In the genomic region with DNA sequence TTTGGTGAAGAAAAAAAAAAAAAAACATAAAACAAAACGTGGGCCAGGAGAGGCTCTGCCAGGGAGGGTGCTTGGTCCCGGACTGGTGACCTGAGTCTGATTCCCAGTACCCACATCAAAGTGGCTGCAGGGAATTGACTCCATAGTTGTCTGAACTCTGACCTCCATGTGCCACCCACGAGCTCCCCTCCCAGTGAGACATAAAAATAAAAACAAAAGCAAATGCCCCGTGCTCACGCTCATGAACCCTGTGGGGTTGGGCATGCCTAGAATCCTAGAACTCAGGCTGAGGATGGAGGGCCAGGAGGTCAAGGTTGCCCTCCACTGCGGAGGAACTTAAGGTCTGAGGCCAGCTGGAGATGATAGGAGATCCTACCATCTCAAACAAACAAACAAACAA, we compare ENCODE assay signal across 19 mouse cellular contexts. TPM values are rescaled to one million over a fixed set of nuclear protein-coding genes. Genes with fewer than 3 reads are reported as not detected.
DNase-seq lines count a peak whose midpoint lies in the region; ATAC-seq and TF ChIP-seq lines count a peak whose summit lies in the region.
"Had no signal": no experiment of that assay in that cellular context is flagged by ENCODE, and none has a peak within 500 bp of the region (broad histone marks: within the 10 kb centered on the region; RNA-seq: fewer than 3 reads in every experiment).

No protein-coding gene starts in this region.

- H3K4me2 ChIP-seq in liver, postnatal 0 days (ENCODE audit: low read depth, low read length): peak overlapping the region; percentile 76
- H3K4me2 ChIP-seq: embryonic facial prominence, embryonic 12.5 days; hindbrain, embryonic 13.5 days; midbrain, embryonic 15.5 days; neural tube, embryonic 13.5 days had no signal

- H3K36me3 ChIP-seq in liver, postnatal 0 days (replicated peaks; ENCODE audit: insufficient read depth, low read length): no peaks in the 10 kb centered on the region
- H3K36me3 ChIP-seq: embryonic facial prominence, embryonic 12.5 days; hindbrain, embryonic 13.5 days; midbrain, embryonic 15.5 days; neural tube, embryonic 13.5 days had no signal

- peak; percentile 47 for DNase-seq in adrenal gland, postnatal 10 days
- no peak for DNase-seq in adrenal gland, postnatal 36 days
- peak; percentile 49 to 59 for DNase-seq in kidney, adult 8-10 months
- no peak for DNase-seq in kidney, postnatal 4 days
- no peak for DNase-seq in liver, postnatal 0 days
- no peak for DNase-seq in cerebellum, adult 9-11 months
- DNase-seq: cerebellum, adult 18-20 months; cerebellum, postnatal 25 days; forebrain, postnatal 0 days; right cerebral cortex, postnatal 25 days; thymus, postnatal 25 days had no signal

- ATAC-seq in liver, postnatal 0 days: no peak
- ATAC-seq: forebrain, postnatal 0 days; midbrain, embryonic 15.5 days had no signal

- TF ChIP-seq EP300 in liver, postnatal 0 days (IDR thresholded peaks at IDR 0.05; ENCODE audit: low read depth): no peak

- peak overlapping the region; percentile 94 for H3K27ac ChIP-seq in brown adipose tissue, adult 24 weeks (replicated peaks; ENCODE audit: low read depth, low read length)
- peak overlapping the region; percentile 95 for H3K27ac ChIP-seq in liver, postnatal 0 days (ENCODE audit: low read depth)
- H3K27ac ChIP-seq: embryonic facial prominence, embryonic 12.5 days; hindbrain, embryonic 13.5 days; kidney, postnatal 0 days; macrophage; midbrain, embryonic 15.5 days; neural tube, embryonic 13.5 days had no signal

- peaks cover 28% of the 10 kb centered on the region for H3K27me3 ChIP-seq in liver, postnatal 0 days (ENCODE audit: insufficient read depth, low read length)

- no peak for TF ChIP-seq CTCF in liver, postnatal 0 days (IDR thresholded peaks at IDR 0.05; ENCODE audit: low read depth)

- peaks cover 9% of the 10 kb centered on the region for H3K4me1 ChIP-seq in brown adipose tissue, adult 24 weeks (ENCODE audit: control insufficient read depth, insufficient read depth, insufficient read length, low read length)
- peaks cover 11% of the 10 kb centered on the region for H3K4me1 ChIP-seq in liver, postnatal 0 days (ENCODE audit: insufficient read depth)

- H3K9ac ChIP-seq in liver, postnatal 0 days (replicated peaks): peak overlapping the region; percentile 44; the same call in 1 of the 2 replicates
- H3K9ac ChIP-seq: embryonic facial prominence, embryonic 12.5 days; forebrain, postnatal 0 days; hindbrain, embryonic 13.5 days; midbrain, embryonic 15.5 days; neural tube, embryonic 13.5 days had no signal

- H3K9me3 ChIP-seq in liver, postnatal 0 days (ENCODE audit: low read length): no peaks in the 10 kb centered on the region
- H3K9me3 ChIP-seq: embryonic facial prominence, embryonic 12.5 days; hindbrain, embryonic 13.5 days; midbrain, embryonic 15.5 days; neural tube, embryonic 13.5 days had no signal

- H3K4me3 ChIP-seq in brown adipose tissue, adult 24 weeks (ENCODE audit: insufficient read depth, low read depth, low read length): peak overlapping the region; percentile 53; the same call in 1 of the 2 replicates
- H3K4me3 ChIP-seq in liver, postnatal 0 days (ENCODE audit: low read depth, low read length): no peak overlapping the region
- H3K4me3 ChIP-seq: embryonic facial prominence, embryonic 12.5 days; hindbrain, embryonic 13.5 days; midbrain, embryonic 15.5 days; myocyte; neural tube, embryonic 13.5 days had no signal

- WGBS in liver, postnatal 0 days (ENCODE audit: insufficient replicate concordance): 39% methylated on average over 6 of the region's 6 CpGs

RNA-seq across cellular contexts. Expression of a gene that starts 19.3 kb away (rescaled TPM):
- 10 to 100 TPM; 59.1 to 71.7 TPM for total RNA-seq in adrenal gland, postnatal 10 days (2021)
- total RNA-seq in adrenal gland, postnatal 36 days (2021): 10 to 100 TPM; 47.4 to 73.6 TPM
- 174 and 262 TPM in 2 replicates for polyA plus RNA-seq in brown adipose tissue, adult 24 weeks (2012; ENCODE audit: insufficient read depth, insufficient read length, missing spikeins)
- polyA plus RNA-seq in liver, postnatal 0 days (2015; fragmentation: Nextera tagmentation; extraction: Ambion mirVana): 18.2 and 19.5 TPM in 2 replicates
- polyA plus RNA-seq: macrophage, myocyte had no signal

RNA-seq across cellular contexts. Expression of a gene that starts 31.0 kb away (rescaled TPM):
- 1 to 10 TPM; 3.8 to 4.5 TPM for total RNA-seq in adrenal gland, postnatal 10 days (2021)
- 1 to 10 TPM; 1.8 to 3.7 TPM for total RNA-seq in adrenal gland, postnatal 36 days (2021)
- 1.1 TPM in 1 of 2 replicates, not detected in the other for polyA plus RNA-seq in brown adipose tissue, adult 24 weeks (2012; ENCODE audit: insufficient read depth, insufficient read length, missing spikeins)
- polyA plus RNA-seq in liver, postnatal 0 days (2015; fragmentation: Nextera tagmentation; extraction: Ambion mirVana): 0.53 and 0.80 TPM in 2 replicates
- polyA plus RNA-seq: macrophage had no signal

RNA-seq across cellular contexts. Expression of a gene that starts 40.4 kb away (rescaled TPM):
- total RNA-seq in adrenal gland, postnatal 10 days (2021): 10 to 100 TPM; 23.2 to 23.5 TPM
- 10 to 100 TPM; 28.9 to 40.9 TPM for total RNA-seq in adrenal gland, postnatal 36 days (2021)
- polyA plus RNA-seq in brown adipose tissue, adult 24 weeks (2012; ENCODE audit: insufficient read depth, insufficient read length, missing spikeins): 7.5 and 8.2 TPM in 2 replicates
- polyA plus RNA-seq in liver, postnatal 0 days (2015; fragmentation: Nextera tagmentation; extraction: Ambion mirVana): 10.4 and 12.3 TPM in 2 replicates

RNA-seq across cellular contexts. Expression of a gene that starts 44.3 kb away (rescaled TPM):
- 10 to 100 TPM; 41.3 to 44.6 TPM for total RNA-seq in adrenal gland, postnatal 10 days (2021)
- 10 to 100 TPM; 51.7 to 57.7 TPM for total RNA-seq in adrenal gland, postnatal 36 days (2021)
- 28.3 and 31.3 TPM in 2 replicates for polyA plus RNA-seq in brown adipose tissue, adult 24 weeks (2012; ENCODE audit: insufficient read depth, insufficient read length, missing spikeins)
- polyA plus RNA-seq in liver, postnatal 0 days (2015; fragmentation: Nextera tagmentation; extraction: Ambion mirVana): 38.3 TPM in 2 replicates

RNA-seq across cellular contexts. Expression of a gene that starts 45.0 kb away (rescaled TPM):
- total RNA-seq in adrenal gland, postnatal 10 days (2021): 10 to 100 TPM; 23.7 to 24.5 TPM
- 10 to 100 TPM; 28.1 to 34.6 TPM for total RNA-seq in adrenal gland, postnatal 36 days (2021)
- 14.3 and 21.1 TPM in 2 replicates for polyA plus RNA-seq in brown adipose tissue, adult 24 weeks (2012; ENCODE audit: insufficient read depth, insufficient read length, missing spikeins)
- 28.7 and 33.3 TPM in 2 replicates for polyA plus RNA-seq in liver, postnatal 0 days (2015; fragmentation: Nextera tagmentation; extraction: Ambion mirVana)

Comparison
In these comparisons a context has a peak if more than half of its experiments do, and no peak if none do; other contexts are left out.
1. DNase-seq: peak in adrenal gland, postnatal 10 days (single experiment) and kidney, adult 8-10 months (2 of 2); none in adrenal gland, postnatal 36 days (0 of 2), kidney, postnatal 4 days (0 of 2), liver, postnatal 0 days (single experiment) and cerebellum, adult 9-11 months (single experiment).